Mouse (Mus musculus) lung, postnatal 14 days (tissue): ENCODE measurements around the gene Mylk2.

Experiments
- DNase-seq: peaks from one replicate; pipeline ENCODE4 v3.0.0; 2021

Mylk2 gene

DNA sequence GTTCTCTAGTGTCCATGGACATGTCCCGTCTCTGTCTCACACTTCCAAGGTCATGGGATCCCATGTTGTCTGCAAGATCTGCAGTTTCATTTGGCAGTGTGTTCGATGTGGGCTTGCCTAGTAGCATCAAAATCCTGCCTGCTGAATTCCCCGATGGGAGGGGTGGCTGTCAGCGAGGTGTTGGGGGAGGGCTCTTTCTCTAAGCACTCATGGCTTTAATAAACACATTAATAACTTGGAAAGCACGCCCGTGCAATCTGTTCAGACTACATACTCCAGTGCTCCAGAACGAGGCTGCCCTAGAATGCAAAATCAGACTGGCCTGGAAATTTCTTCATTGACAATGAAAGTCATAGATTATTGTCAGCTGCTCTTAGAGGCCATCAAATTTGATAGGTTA lies 35.9 kb downstream of the Mylk2 start:
- peak; percentile 38 for DNase-seq

- DNase-seq: no peak
These were observed 37.4 kb downstream of the Mylk2 start for GRCm38 (mm10) chr2:152948438-152949020.

DNA sequence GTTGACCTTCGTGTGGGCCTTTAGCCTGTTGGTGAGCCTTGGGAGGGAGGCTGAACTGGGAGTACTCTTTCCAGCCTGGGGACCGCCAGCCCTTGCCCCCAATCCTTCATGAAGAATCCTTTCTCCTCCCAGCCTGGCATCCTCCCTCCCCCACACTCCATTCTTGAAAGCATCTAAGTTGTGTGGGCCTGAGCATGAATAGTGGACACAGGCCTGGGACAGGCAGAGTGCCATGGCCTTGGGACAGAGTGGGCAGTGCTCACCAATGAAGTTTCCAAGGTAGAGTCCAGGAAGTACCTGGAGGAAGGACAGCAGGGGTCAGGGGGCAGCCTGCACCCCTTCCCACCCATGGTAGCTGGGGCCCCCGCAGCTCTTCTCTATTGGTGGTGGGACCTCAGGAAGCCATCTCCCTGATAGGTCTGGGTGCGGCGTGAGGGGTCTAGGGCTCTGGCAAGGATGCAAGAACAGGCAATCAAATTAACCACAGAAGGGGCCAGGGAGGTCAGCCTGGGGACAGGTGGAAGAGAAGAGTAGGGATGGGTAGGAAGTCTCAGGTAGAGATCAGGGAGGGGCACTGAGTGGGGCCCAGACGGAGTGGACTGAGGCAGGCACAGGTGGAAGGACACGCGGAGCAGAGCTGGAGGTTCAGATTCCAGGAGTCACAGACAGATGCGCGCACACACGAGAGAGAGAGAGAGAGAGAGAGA lies 39.4 kb downstream of the Mylk2 start:
- DNase-seq: no peak

- DNase-seq: no peak
These were observed 40.1 kb downstream of the Mylk2 start, which contains the start of gene Dusp15 for GRCm38 (mm10) chr2:152951065-152951849. Gene Dusp15 (minus strand): TSS chr2:152951698.

- no peak for DNase-seq
These were observed 40.9 kb downstream of the Mylk2 start for GRCm38 (mm10) chr2:152951850-152952720.

DNA sequence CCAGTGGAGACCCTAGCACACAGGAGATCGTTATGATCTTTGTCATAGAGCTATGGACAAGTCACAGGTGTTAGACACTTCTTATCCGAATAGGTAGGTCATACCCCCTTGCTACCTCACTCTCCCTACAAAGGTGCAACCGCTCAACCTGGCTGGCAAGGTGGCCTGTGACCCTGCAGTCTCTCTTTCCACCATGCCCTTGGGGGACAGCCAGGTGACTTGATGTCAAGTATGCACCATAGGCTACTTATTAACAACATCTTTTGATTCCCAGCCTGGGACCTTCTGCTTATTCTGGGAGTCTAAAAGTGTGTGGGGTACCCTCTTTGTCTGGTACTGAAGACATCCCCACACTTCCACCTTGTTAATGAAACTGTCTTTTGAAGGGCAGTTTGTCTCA lies 47.0 kb downstream of the Mylk2 start:
- no peak for DNase-seq

DNA sequence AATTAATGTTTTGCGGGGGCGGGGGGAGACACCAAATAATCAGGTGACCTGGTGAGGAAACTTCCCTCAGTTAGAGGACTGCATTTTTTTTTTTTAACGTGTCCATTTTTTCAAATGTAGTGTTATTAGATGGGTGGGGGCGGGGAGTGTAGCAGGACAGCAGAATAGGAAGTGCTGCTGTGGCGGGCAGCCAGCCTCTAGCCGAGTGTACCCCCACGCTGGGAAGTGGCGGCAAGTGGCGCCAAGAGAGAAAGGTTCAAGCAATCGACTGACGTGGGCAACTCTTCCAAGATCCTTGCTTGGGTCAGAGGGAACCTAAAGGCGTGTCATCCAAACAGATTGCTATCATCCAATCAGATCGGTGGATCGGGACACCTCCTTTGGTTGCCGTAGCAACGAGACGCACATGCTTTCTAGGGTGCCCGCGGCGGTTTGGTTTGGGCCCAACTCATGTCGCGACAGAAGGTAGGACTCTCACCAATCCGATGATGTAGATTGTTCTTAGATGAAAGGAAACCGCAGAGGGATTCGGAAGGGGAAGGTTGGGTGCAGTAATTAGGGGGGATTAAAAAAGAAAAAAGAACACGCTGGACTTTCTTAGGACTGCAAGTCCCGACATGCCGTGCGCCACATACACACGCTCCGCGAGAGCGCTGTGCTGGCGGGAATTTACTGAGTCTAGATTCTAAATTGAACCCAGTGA lies 51.1 kb downstream of the Mylk2 start, which contains the start of gene Ttll9:
TSS of gene Ttll9 (plus strand) at position 395 of the 703 bp plus-strand sequence.
- peak; percentile 63 for DNase-seq

DNA sequence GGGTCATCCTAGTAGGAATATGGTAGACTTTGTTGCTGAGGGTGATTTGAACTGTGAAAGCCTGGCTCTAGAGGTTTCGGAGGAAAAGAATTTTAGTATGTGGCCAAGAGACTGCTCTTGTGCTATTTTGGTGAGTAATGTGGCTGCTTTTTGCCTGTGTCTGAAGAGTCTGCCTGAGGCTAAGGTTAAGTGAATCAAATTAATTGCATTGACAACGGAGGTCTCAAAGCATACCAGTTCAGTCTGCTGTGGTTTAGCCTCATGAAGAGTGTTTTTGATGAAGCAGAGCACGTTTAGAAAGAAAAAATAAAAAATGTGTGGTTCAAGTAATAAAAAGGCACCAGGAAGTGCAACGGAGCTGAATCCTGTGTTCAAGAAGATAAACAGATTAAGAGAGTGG lies 54.4 kb downstream of the Mylk2 start:
- DNase-seq: no peak
